Mouse (Mus musculus) embryo, embryonic 10 days (tissue): ENCODE data around the gene Fam71f2.
A peak's percentile ranks its signal among the peaks of the same experiment; 100 is the strongest.

Source experiments
- DNase-seq: peaks from one replicate; pipeline ENCODE4 v3.0.0-alpha.2; 2015; ENCODE audit warnings: low spot score

Gene Fam71f2

GRCm38 (mm10) chr6:29279293-29279692 is at the start of gene Fam71f2:
TSS of gene Fam71f2 (plus strand) at chr6:29279593.
- no peak for DNase-seq

DNA sequence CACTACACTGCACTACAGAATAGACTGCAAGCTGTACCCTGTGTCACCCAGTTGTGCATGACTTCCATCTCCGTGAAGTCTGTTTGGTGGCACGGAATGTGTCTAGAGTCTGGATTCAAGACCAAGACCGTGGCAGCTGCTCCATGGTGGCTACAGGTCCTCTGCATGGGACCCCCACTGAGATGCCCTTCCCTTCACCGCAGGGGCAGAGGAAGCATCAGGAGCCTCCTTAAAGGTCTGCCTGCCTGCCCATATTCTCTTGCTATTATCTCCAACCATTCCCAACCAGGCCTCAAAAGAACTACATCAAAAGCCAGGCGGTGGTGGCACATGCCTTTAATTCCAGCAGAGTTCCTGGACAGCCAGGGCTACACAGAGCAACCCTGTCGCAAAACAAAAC is 49.0 kb upstream of the Fam71f2 start:
- no peak for DNase-seq

GRCm38 (mm10) chr6:29231799-29232198 is 47.6 kb upstream of the Fam71f2 start:
- no peak for DNase-seq

DNA sequence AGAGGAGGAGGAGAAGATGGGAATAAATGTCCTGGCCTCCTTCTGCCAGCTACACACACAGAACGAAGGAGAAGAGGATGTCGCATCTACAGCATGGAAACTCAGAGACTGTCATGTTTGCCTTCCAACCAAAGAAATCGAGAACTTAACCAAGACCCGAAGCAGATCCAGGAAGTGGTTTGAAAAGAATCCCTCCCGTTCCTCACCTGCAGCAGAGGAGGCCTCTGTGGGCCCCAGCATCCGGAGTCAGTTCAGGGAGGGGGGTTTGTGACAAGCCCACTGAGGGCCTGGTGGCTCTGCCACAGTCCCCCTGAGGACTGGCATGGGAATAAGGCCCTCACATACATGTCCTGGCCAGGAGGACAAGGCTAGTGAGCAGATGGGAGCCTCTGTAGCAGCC is 47.1 kb upstream of the Fam71f2 start:
- DNase-seq, result no peak

DNA sequence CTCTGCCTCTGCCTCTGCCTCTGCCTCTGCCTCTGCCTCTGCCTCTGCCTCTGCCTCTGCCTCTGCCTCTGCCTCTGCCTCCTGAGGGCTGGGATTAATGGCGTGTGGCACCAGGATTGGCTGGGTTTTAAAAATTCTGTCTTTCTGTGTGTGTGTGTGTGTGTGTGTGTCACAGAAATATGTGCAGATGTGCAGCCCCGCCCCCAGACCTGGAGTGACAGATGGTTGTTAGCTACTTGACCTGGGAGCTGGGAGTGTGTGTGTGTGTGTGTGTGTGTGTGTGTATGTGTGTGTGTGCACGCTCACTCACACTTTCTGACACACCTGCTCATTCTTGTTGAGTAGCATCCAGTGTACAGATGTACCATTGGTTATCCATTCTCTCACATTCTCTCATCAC is 45.7 kb upstream of the Fam71f2 start:
- no peak for DNase-seq

- DNase-seq, result peak; percentile 52
Observed at GRCm38 (mm10) chr6:29234272-29234671, 45.1 kb upstream of the Fam71f2 start.

DNA sequence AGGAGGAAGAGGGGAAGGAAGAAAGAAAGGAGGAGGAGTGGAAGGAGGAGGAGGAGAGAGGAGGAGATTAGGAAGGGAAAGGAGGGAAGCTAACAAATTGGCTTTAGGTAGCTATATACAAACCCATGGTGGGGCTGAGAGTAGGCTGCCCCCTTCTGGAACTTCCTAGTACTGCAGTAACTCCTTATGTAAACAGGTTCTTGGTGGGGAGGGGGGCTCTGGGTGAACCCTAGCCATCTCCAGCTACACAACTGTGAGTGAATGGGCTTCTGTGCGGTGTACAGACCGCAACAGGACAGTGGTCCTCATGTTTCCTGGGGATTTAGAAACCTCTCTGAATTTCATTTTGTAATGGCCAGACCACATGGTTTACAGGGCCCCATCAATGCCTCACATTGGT is 38.6 kb upstream of the Fam71f2 start:
- DNase-seq, result peak; percentile 57

- DNase-seq, result no peak
Observed at GRCm38 (mm10) chr6:29241697-29242096, 37.7 kb upstream of the Fam71f2 start.

DNA sequence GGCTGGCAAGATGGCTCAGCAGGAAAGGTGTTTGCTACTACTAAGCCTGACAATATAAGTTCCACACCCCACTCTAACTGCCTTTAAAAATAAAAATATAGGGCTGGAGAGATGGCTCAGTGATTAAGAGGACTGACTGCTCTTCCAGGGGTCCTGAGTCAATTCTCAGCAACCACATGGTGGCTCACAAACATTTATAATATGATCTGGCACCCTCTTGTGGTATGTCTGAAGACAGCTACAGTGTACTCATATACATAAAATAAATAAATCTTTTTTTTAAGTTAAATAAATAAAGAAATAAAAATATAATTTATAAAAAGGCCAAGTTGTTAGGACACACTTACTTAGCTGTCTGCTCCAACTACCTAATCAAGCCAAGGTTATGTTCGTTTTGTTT is 37.1 kb upstream of the Fam71f2 start:
- DNase-seq, result no peak

DNA sequence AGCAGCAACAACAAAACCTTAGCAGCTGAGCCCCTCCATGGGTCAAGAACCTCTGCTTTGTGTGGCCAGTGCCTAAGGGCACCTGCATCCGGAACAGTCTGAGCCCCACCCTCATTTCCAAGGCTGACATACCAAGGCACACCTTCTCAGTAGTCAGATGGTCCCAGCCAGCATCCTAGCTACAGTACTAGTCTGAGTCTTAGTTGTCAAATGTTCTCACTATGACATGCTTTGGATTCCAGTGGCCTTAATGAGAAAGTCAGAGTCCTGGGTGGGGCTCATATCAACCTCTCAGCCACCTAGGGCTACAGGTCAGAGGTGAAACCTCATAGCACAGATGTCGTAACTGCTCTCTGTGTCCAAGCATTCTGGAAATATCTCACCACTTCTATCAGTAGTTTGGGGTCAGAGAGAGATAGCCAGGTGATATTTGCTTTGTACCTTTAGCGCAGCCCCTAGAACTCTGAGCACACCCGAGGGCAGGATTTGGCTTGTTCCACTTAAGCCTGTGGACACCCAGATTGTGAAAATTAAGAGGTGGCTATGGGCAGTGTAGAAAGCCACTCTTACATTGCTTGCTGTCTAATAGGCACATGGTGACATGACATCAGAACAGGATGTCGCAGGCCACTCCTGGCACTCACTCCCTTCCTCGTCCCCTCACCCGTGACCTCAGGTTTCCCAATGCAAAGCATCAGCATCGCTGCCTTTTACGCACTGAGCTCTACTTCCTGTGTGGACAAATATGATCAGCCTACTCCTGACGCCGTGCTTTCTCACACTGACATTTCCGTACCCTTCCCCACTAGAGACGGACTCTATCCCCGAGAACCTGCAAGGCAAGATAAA is 33.9 kb upstream of the Fam71f2 start:
- DNase-seq, result peak; percentile 13

DNA sequence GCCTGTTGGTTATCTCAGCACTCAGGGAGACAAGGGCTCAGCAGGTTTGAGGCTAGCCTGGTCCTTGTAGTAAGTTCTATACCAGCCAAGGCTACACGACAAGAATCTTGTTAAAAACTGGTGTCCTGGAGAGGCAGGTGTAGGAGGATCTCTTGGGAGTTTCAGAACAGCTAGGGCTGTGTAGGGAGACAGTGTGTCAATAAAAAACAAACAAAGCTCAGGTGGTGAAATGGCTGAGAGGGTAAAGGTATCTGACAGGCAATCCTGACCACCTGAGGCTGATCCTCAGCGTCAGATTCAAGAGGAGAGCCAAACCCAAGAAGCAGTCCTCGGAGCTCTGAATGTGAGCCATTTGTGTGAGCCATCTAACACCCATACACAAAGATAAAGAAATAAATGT is 33.2 kb upstream of the Fam71f2 start:
- DNase-seq, result no peak

GRCm38 (mm10) chr6:29246585-29246984 is 32.8 kb upstream of the Fam71f2 start:
- no peak for DNase-seq

GRCm38 (mm10) chr6:29247072-29247471 is 32.3 kb upstream of the Fam71f2 start:
- DNase-seq, result no peak

DNA sequence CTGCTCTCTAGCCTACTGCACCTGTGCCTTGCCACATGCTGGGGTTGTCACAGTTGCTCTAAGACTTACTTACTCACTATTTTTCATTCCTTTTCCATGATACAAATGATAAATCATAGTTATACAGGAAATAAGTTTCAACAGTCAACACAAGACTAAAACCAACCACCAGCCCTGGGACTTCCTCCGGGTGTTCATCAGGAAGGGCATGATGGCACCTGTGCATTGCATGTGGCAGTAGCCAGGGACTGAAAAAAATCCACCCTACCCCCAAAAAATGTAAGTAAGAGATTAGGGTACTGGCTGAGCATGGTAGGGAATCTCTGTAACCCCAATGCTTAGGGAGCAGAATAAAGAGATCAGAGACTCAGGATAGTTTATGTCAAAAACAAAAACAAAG is 20.0 kb upstream of the Fam71f2 start:
- no peak for DNase-seq

- DNase-seq, result no peak
Observed at GRCm38 (mm10) chr6:29261831-29262230, 17.6 kb upstream of the Fam71f2 start.

- DNase-seq, result no peak
Observed at GRCm38 (mm10) chr6:29263650-29264455, 15.5 kb upstream of the Fam71f2 start.

- no peak for DNase-seq
Observed at GRCm38 (mm10) chr6:29264456-29264781, 15.0 kb upstream of the Fam71f2 start.

DNA sequence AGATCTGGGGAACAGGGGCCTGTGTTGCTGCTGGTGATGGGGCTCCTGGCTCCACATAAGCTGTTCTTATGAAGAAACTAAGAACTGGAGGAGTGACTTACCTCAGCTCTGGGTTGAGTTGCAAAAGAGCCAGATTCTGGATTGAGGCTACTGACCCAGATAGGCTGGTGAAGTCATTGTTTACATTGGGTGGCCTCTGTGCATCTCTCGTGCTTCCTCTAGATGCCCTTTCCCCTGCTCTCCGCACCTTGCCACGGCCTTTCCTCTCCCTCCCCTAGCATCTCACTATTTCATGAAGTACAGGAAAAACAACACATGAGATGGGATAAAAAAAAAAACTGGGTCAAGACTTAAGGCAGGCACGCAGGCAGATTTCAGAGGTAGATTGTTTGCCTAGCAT is 12.5 kb upstream of the Fam71f2 start:
- DNase-seq, result no peak

- no peak for DNase-seq
Observed at GRCm38 (mm10) chr6:29269006-29269668, 10.3 kb upstream of the Fam71f2 start.

GRCm38 (mm10) chr6:29270961-29271360 is 8.4 kb upstream of the Fam71f2 start:
- peak; percentile 41 for DNase-seq

DNA sequence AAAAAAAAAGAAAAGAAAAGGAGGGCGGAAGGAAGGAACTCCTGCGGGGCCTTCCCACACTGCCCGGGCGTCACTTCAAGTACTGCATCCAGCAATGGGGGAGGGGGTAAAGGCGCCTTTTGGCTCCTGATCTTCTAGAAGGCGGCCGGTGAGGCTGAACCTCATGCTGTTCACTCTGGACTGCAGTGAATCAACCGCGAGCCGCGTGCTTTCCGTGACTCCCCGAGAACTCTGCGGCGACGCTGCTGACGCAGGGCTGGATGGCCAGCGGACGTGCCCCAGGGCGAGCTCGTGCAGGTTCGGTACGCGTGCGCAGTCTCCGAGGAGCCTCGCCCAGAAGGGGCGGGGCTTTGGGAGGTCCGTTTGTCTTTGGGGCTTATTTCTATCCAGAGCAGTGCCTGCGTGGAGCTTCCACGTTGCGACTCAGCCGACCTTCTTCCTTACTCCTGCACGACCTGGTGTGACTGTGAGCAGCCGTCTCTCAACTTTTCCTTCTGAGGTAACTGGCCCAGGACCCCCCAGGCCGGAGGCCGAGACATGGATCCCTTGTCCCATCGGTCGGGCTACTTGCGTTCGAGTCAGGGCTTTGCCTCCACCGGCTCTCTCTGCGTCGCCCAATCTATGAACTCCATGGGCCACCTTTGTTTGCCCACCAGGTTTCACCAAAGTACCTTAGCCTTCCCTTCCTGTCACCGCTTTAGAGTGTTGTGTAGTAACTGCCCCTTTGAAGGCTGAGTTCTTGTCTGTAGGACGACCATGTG is 6.9 kb upstream of the Fam71f2 start, which contains the start of gene Hilpda:
TSS of gene Hilpda (plus strand) at position 177 of the 761 bp plus-strand sequence.
- DNase-seq, result peak; percentile 96

DNA sequence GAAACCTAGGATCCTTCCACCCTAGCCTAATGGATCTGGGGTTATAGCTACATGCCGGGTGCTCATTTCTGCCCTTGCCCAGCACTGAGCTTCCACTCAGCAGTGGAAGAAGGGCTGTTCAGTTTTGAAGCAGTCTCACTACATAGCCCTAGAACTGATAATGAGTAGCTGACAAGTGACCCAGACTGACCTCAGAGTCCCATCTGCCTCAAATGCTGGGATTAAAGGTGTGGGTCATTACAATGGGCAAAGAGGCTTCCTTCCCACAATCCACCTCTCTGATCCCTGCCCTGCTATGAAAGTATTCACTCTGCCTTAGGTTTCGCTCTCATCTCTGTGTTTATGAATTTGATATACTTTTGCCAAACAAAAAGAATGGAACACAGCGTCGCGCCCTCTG is 2.6 kb upstream of the Fam71f2 start:
- no peak for DNase-seq
